Mouse (Mus musculus) heart, embryonic 13.5 days (tissue): ENCODE results near the gene C2cd5. TPM values are rescaled to one million over a fixed set of nuclear protein-coding genes. Genes with fewer than 3 reads are reported as not detected.
"Not testable (repeated sequence)": the region's sequence is repeated elsewhere in the genome, so short reads cannot be mapped to it uniquely, and the experiment has no call there.

Experiments used
- ATAC-seq: fragments of 200-750 bp; cut with Nextera tagmentation; 2 replicates; pipeline ENCODE4 v1.8.0; 2017; ENCODE audit warnings: moderate TSS enrichment; ENCODE audit not compliant: insufficient number of reproducible peaks, low FRiP score, low TSS enrichment; ENCODE audit errors: extremely low read depth
- H3K27ac ChIP-seq: fragments of 300-500 bp; sonication (generic); replicated peaks from 2 replicates; pipeline ENCODE4 v1.5.1; 2015; ENCODE audit warnings: moderate library complexity, mild to moderate bottlenecking, inconsistent platforms
- H3K27me3 ChIP-seq: fragments of 300-500 bp; sonication (generic); replicated peaks from 2 replicates; pipeline ENCODE4 v1.6.1; 2015; ENCODE audit warnings: mild to moderate bottlenecking, inconsistent platforms
- H3K36me3 ChIP-seq: fragments of 300-500 bp; sonication (generic); 2 replicates; pipeline ENCODE4 v1.6.1; 2015; ENCODE audit warnings: mild to moderate bottlenecking, inconsistent platforms
- H3K4me1 ChIP-seq: fragments of 300-500 bp; sonication (generic); 2 replicates; pipeline ENCODE4 v1.6.1; 2015; ENCODE audit warnings: inconsistent platforms
- H3K4me2 ChIP-seq: fragments of 300-500 bp; sonication (generic); 2 replicates; pipeline ENCODE4 v1.6.1; 2015; ENCODE audit warnings: inconsistent platforms, mild to moderate bottlenecking, moderate library complexity
- H3K4me3 ChIP-seq: fragments of 300-500 bp; sonication (generic); 2 replicates; pipeline ENCODE4 v1.5.1; 2015; ENCODE audit warnings: moderate library complexity, mild to moderate bottlenecking, inconsistent platforms
- H3K9ac ChIP-seq: fragments of 300-500 bp; sonication (generic); 2 replicates; pipeline ENCODE4 v1.6.1; 2015; ENCODE audit warnings: inconsistent platforms, mild to moderate bottlenecking, moderate library complexity
- H3K9me3 ChIP-seq: fragments of 300-500 bp; sonication (generic); 2 replicates; pipeline ENCODE4 v1.6.1; 2016; ENCODE audit warnings: inconsistent platforms
- WGBS: fragments of 180-500 bp; shearing (Covaris S2); methylation state at CpG from one replicate; pipeline ENCODE4 v1.1.7; 2015; ENCODE audit warnings: mixed read lengths; 5-methylcytosine and 5-hydroxymethylcytosine counted together
- polyA plus RNA-seq: library from polyadenylated mRNA; unstranded; fragments of >200 nt; fragmentation: Nextera tagmentation; extraction: Ambion mirVana; gene quantifications from 2 replicates; pipeline ENCODE4 v1.2.1, GENCODE M21; 2015

The C2cd5 gene
- 16.5 and 18.1 TPM in 2 replicates for polyA plus RNA-seq

DNA sequence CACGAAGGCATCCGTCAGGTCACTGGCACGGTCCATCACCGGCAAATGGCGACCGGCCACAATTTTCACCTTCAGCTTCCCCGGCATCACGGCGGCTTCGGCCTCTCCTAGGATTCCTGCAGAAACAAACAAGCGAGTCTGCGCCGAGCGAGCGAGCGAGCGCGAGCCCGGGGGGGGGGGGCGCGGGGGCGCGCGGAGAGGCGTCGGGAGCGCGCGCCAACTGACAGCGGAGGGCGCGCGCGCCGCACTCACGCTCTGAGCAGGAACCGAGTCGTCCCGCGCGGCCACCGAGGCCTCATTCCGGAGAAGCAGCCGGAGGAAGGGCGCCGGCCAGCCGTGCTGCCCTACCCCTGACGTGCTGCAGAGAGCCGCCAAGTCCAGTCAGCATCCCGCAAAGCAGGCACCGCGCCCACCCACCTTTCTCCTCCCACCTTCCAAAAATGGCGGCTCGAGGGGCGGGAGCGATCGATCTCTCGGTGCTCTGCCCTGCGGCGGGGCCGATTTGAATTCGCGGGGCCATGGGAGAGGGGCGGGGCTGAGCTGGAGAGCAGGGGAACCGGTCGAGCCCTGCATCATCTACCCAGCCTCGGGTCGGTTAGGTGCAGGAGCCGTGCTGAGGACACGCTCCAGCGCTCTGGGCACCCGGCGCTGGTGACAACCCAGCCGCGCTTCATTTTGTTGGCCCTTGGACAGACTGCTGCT is at the start of gene C2cd5:
Gene C2cd5, minus strand, starts transcription at position 461 of the 702 bp plus-strand sequence.
- peak within 1 kb of the TSS; percentile 91 for H3K27ac ChIP-seq
- WGBS: under 1% methylated on average over 75 of the region's 75 CpGs
- peak; percentile 93 for ATAC-seq

GRCm38 (mm10) chr6:143148868-143149267 is 48.9 kb upstream of the C2cd5 start:
- no peak overlapping the region for H3K9ac ChIP-seq
- H3K27me3 ChIP-seq: no peaks in the 10 kb centered on the region
- H3K4me1 ChIP-seq: 0 out of 2 replicates have a peak, but pooled peaks cover 7% of the 10 kb centered on the region
- no peak overlapping the region for H3K4me3 ChIP-seq
- H3K36me3 ChIP-seq: no peaks in the 10 kb centered on the region
- H3K9me3 ChIP-seq: peaks cover 3% of the 10 kb centered on the region; the same call in 1 of the 2 replicates
- H3K4me2 ChIP-seq: no peak overlapping the region
- no peak for ATAC-seq
- H3K27ac ChIP-seq: no peak overlapping the region

More for the DNA sequence above, at the start of gene C2cd5:
- Histone ChIP-seq H3K4me3 (peak within 1 kb of the TSS; percentile 93), H3K9ac (peak within 1 kb of the TSS; percentile 91), H3K4me1 (peaks cover 21% of the 10 kb centered on the region), H3K27me3 (no peaks in the 10 kb centered on the region; the same call in 1 of the 2 replicates), H3K36me3 (peaks cover 12% of the 10 kb centered on the region), H3K9me3 (peaks cover 6% of the 10 kb centered on the region; the same call in 1 of the 2 replicates), H3K4me2 (peak within 1 kb of the TSS; percentile 83)

DNA sequence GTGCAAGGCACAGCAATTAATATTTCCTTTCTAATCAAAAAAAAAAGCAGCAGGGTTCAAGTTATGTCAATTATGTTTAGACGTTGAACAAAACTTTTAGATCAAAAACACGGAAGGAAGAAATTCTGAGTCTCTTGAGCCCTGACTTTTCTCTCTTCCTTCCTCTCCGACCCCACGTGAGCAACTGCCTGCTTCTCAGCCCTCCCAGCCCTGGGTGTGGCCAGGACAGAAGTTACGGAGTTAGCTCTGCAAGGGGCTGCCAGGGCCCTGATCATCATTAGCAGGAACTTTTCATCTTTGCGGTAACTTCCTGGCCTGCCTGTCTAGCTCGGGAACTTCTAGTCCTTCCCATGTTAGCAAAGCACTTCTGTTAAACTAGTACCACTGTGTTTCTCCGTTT is 46.8 kb upstream of the C2cd5 start:
- no peak overlapping the region for H3K4me2 ChIP-seq
- 0 out of 2 replicates have a peak, but pooled peaks cover 7% of the 10 kb centered on the region for H3K4me1 ChIP-seq
- no peak overlapping the region for H3K4me3 ChIP-seq
- ATAC-seq: no peak
- no peaks in the 10 kb centered on the region for H3K27me3 ChIP-seq
- H3K9ac ChIP-seq: no peak overlapping the region
- peaks cover 3% of the 10 kb centered on the region; the same call in 1 of the 2 replicates for H3K9me3 ChIP-seq
- H3K36me3 ChIP-seq: no peaks in the 10 kb centered on the region
- no peak overlapping the region for H3K27ac ChIP-seq
- WGBS: 53% methylated on average over 8 of the region's 8 CpGs

DNA sequence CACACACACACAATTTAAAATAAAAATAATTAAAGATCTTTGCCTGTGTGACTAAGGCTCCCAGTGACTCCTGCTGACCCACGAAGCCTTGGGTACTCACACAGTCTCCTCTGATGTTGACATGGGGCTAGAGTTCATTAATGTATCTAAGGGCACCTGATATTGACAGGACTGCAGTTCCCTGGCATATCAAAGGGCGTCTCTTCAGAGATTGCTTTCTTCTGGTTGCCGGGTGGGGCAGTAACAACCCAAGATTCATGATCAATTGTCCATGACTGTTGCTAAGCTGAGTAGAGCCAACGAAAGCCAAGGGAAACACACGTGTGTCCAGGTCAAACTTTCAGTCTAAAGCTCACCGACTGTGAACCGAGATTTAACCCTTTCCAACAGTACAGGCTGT is 45.1 kb upstream of the C2cd5 start:
- peaks cover 3% of the 10 kb centered on the region; the same call in 1 of the 2 replicates for H3K9me3 ChIP-seq
- 65% methylated on average over 7 of the region's 7 CpGs for WGBS
- ATAC-seq: no peak
- no peaks in the 10 kb centered on the region for H3K27me3 ChIP-seq
- H3K4me2 ChIP-seq: no peak overlapping the region
- H3K27ac ChIP-seq: no peak overlapping the region
- no peak overlapping the region for H3K4me3 ChIP-seq
- no peak overlapping the region for H3K9ac ChIP-seq
- no peaks in the 10 kb centered on the region for H3K36me3 ChIP-seq
- H3K4me1 ChIP-seq: 0 out of 2 replicates have a peak, but pooled peaks cover 5% of the 10 kb centered on the region

DNA sequence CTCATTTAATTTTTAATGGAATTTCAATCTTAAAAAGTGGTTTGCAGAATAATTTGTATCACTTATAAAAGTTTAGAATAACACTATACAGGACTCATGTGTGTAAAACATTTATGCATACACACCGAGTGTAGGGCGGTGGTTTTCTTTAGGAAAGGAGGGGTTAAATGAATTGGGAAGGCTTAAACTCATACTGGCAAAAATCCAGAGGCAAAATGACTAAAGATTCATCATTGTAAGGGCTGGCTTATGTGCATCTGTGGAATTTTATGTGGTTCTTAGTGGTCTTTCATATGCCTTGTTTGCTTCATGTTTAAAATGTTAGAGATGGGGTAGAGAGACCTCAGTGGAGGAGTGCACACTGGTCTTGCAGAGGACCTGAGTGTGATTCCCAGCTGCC is 44.6 kb upstream of the C2cd5 start:
- H3K36me3 ChIP-seq: no peaks in the 10 kb centered on the region
- H3K9me3 ChIP-seq: peaks cover 3% of the 10 kb centered on the region; the same call in 1 of the 2 replicates
- H3K27ac ChIP-seq: no peak overlapping the region
- WGBS: 91% methylated on average over 2 of the region's 2 CpGs
- no peak for ATAC-seq
- H3K9ac ChIP-seq: no peak overlapping the region
- H3K27me3 ChIP-seq: no peaks in the 10 kb centered on the region
- H3K4me1 ChIP-seq: 0 out of 2 replicates have a peak, but pooled peaks cover under 1% of the 10 kb centered on the region
- H3K4me2 ChIP-seq: no peak overlapping the region
- no peak overlapping the region for H3K4me3 ChIP-seq

DNA sequence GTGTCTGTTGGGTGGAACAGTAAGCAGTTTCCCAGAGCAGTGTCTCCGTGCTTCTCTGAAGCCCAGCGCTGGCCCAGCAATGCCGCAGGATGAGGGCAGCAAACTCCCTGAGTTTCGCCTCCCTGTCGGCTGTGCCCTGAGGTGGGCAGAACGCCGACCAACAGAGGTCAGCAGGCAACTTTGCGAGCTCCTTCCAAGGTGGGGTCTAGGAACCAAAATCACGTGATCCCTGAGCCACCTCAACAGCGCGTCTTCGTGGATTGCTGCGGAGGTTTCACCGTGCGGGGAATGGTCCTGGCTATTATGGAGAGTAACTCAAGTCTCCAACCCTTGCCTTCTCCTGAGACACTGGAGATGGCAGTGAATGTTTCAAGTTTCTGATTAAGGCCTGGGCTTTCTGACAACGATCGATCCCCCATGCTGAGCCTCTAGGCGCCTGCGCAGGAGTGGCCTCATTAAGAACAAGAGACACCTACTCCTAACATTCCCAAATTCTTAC is 43.9 kb upstream of the C2cd5 start:
- Histone ChIP-seq H3K4me2 (peak overlapping the region; percentile 73), H3K27ac (no peak overlapping the region), H3K9me3 (peaks cover 3% of the 10 kb centered on the region; the same call in 1 of the 2 replicates), H3K36me3 (no peaks in the 10 kb centered on the region), H3K4me1 (no peaks in the 10 kb centered on the region), H3K27me3 (no peaks in the 10 kb centered on the region), H3K9ac (peak overlapping the region; percentile 68), H3K4me3 (peak overlapping the region; percentile 49)
- no peak for ATAC-seq
- WGBS: 11% methylated on average over 19 of the region's 19 CpGs

GRCm38 (mm10) chr6:143143321-143143720 is 43.4 kb upstream of the C2cd5 start:
- peaks cover 3% of the 10 kb centered on the region; the same call in 1 of the 2 replicates for H3K9me3 ChIP-seq
- H3K4me1 ChIP-seq: no peaks in the 10 kb centered on the region
- no peak for ATAC-seq
- WGBS: 79% methylated on average over 9 of the region's 9 CpGs
- peak overlapping the region; percentile 49 for H3K4me3 ChIP-seq
- no peaks in the 10 kb centered on the region for H3K27me3 ChIP-seq
- H3K4me2 ChIP-seq: peak overlapping the region; percentile 73
- H3K9ac ChIP-seq: no peak overlapping the region
- no peak overlapping the region for H3K27ac ChIP-seq
- H3K36me3 ChIP-seq: no peaks in the 10 kb centered on the region

- 75% methylated on average over 4 of the region's 4 CpGs for WGBS
- H3K27ac ChIP-seq: no peak overlapping the region
- H3K27me3 ChIP-seq: no peaks in the 10 kb centered on the region
- no peaks in the 10 kb centered on the region for H3K36me3 ChIP-seq
- H3K4me3 ChIP-seq: no peak overlapping the region
- ATAC-seq: no peak
- no peaks in the 10 kb centered on the region for H3K4me1 ChIP-seq
- peaks cover 3% of the 10 kb centered on the region; the same call in 1 of the 2 replicates for H3K9me3 ChIP-seq
- no peak overlapping the region for H3K4me2 ChIP-seq
- H3K9ac ChIP-seq: no peak overlapping the region
Measured at GRCm38 (mm10) chr6:143142861-143143260, 42.9 kb upstream of the C2cd5 start.

GRCm38 (mm10) chr6:143141624-143142592 is 42.0 kb upstream of the C2cd5 start:
- 72% methylated on average over 9 of the region's 10 CpGs for WGBS
- not testable (repeated sequence) for H3K27me3 ChIP-seq, ATAC-seq, H3K9me3 ChIP-seq, H3K9ac ChIP-seq, H3K36me3 ChIP-seq, H3K27ac ChIP-seq, H3K4me3 ChIP-seq, H3K4me2 ChIP-seq, H3K4me1 ChIP-seq

GRCm38 (mm10) chr6:143140884-143141283 is 40.9 kb upstream of the C2cd5 start:
- no peak overlapping the region for H3K27ac ChIP-seq
- H3K4me3 ChIP-seq: no peak overlapping the region
- no peaks in the 10 kb centered on the region for H3K36me3 ChIP-seq
- no peaks in the 10 kb centered on the region for H3K9me3 ChIP-seq
- no peak for ATAC-seq
- 73% methylated on average over 9 of the region's 9 CpGs for WGBS
- no peaks in the 10 kb centered on the region for H3K27me3 ChIP-seq
- H3K4me2 ChIP-seq: no peak overlapping the region
- H3K4me1 ChIP-seq: no peaks in the 10 kb centered on the region
- no peak overlapping the region for H3K9ac ChIP-seq

DNA sequence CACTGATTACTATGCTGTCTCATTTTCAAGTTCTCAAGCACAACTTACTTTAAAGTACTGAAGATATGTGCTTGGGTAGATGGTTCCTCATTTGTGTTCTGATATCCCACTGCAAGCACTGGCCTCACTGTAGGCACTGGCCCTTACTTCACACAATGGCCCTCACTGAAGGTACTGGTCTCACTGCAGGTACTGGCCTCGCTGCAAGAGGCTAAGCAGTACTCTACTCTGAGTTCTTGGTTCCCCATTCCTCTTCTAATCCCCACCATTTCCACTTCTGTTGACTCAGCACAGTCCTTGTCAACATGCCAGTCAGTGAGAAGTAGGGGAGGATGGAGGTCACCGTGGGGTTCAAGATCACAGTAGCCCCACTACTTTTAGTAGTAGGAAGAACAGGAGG is 39.5 kb upstream of the C2cd5 start:
- ATAC-seq: no peak
- 83% methylated on average over 2 of the region's 2 CpGs for WGBS
- no peak overlapping the region for H3K27ac ChIP-seq

More for the DNA sequence above, 39.5 kb upstream of the C2cd5 start:
- Histone ChIP-seq H3K9ac (no peak overlapping the region), H3K36me3 (no peaks in the 10 kb centered on the region), H3K9me3 (no peaks in the 10 kb centered on the region), H3K4me2 (no peak overlapping the region), H3K4me1 (no peaks in the 10 kb centered on the region), H3K4me3 (no peak overlapping the region), H3K27me3 (no peaks in the 10 kb centered on the region)
